In the genomic region with DNA sequence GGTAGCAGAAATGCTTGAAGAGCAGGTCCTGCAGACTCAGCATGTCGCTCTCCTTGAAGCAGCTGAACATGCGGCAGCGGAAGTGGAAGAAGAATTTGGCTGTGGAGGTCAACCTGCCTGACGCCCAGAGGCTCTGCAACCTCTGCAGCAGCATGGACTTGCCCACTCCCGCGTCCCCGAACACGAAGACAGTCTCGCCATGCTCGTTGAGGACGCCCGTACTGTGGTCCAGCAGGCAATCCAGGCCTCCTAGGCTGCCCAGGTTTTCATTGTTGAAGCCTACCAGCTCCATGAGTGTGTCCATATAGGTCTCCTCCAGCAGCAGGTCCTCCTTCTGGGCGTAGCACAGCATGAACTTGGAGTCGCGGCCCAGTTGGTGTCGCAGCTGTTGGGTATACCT, we compare ENCODE assay signal across 28 mouse cellular contexts. TPM values are rescaled to one million over a fixed set of nuclear protein-coding genes. Genes with fewer than 3 reads are reported as not detected.
DNase-seq lines count a peak whose midpoint lies in the region; ATAC-seq and TF ChIP-seq lines count a peak whose summit lies in the region.
"Had no signal": no experiment of that assay in that cellular context is flagged by ENCODE, and none has a peak within 500 bp of the region (broad histone marks: within the 10 kb centered on the region; RNA-seq: fewer than 3 reads in every experiment).

No protein-coding gene starts in this region.

- DNase-seq in heart, adult 2 months, result no peak
- peak; percentile 17 for DNase-seq in neural tube, embryonic 10.5 days (ENCODE audit: extremely low spot score, low spot score)
- no peak for DNase-seq in limb, embryonic 11.5 days (ENCODE audit: low spot score)
- no peak for DNase-seq in layer of hippocampus, adult 2 months (ENCODE audit: low spot score in 2 of 2)
- no peak for DNase-seq in forebrain, embryonic 11.5 days (ENCODE audit: low spot score)
- DNase-seq: adrenal gland, postnatal 10 days; cerebellum, adult 11-12 months; cerebellum, postnatal 10 days; forebrain, postnatal 0 days; gastrocnemius, postnatal 10 days; heart, postnatal 36 days; kidney, adult 18-20 months; kidney, postnatal 25 days; left cerebral cortex, postnatal 4 days; lung, postnatal 4 days; retina, postnatal 1 day; right cerebral cortex, postnatal 14 days had no signal

- 73% methylated on average over 16 of the region's 16 CpGs for WGBS in heart, embryonic 12.5 days
- WGBS in heart, adult 2 months, result 93% methylated on average over 16 of the region's 16 CpGs
- 77% methylated on average over 16 of the region's 16 CpGs for WGBS in neural tube, embryonic 15.5 days
- WGBS in limb, embryonic 11.5 days, result 81% methylated on average over 16 of the region's 16 CpGs
- WGBS in forebrain, embryonic 11.5 days, result 89% methylated on average over 16 of the region's 16 CpGs

- peaks cover 42% of the 10 kb centered on the region for H3K27me3 ChIP-seq in heart, embryonic 12.5 days (replicated peaks)
- H3K27me3 ChIP-seq in heart, adult 2 months (ENCODE audit: control insufficient read depth, insufficient read depth, low read length), result no peaks in the 10 kb centered on the region
- H3K27me3 ChIP-seq in neural tube, embryonic 15.5 days (replicated peaks), result peaks cover 23% of the 10 kb centered on the region
- H3K27me3 ChIP-seq in limb, embryonic 11.5 days (ENCODE audit: control insufficient read depth, insufficient read depth, low read length), result peaks cover 15% of the 10 kb centered on the region
- H3K27me3 ChIP-seq in forebrain, embryonic 11.5 days (ENCODE audit: control insufficient read depth, insufficient read depth, low read length), result peaks cover 6% of the 10 kb centered on the region; the same call in 1 of the 2 replicates

- H3K9me3 ChIP-seq in heart, embryonic 12.5 days (replicated peaks), result no peaks in the 10 kb centered on the region
- H3K9me3 ChIP-seq in neural tube, embryonic 15.5 days (replicated peaks), result no peaks in the 10 kb centered on the region
- H3K9me3 ChIP-seq in limb, embryonic 11.5 days (ENCODE audit: control insufficient read depth, low read length), result no peaks in the 10 kb centered on the region
- H3K9me3 ChIP-seq in forebrain, embryonic 11.5 days (ENCODE audit: control insufficient read depth, low read length), result no peaks in the 10 kb centered on the region
- H3K9me3 ChIP-seq: forebrain, embryonic 12.5 days; heart, embryonic 15.5 days; kidney, embryonic 15.5 days; midbrain, embryonic 12.5 days had no signal

- intact Hi-C loops in heart, adult 2 months (cut with DNase I), result no loop called here

- TF ChIP-seq POLR2A in heart, adult 2 months (IDR thresholded peaks at IDR 0.05; ENCODE audit: insufficient read depth, low read depth, low read length), result no peak

- no peak for ATAC-seq in heart, embryonic 12.5 days (ENCODE audit: insufficient number of reproducible peaks, low FRiP score)
- ATAC-seq in neural tube, embryonic 15.5 days (ENCODE audit: low FRiP score), result no peak
- ATAC-seq in limb, embryonic 11.5 days (ENCODE audit: insufficient number of reproducible peaks, low FRiP score, low TSS enrichment, low read depth), result no peak
- ATAC-seq in forebrain, embryonic 11.5 days (replicated peaks; ENCODE audit: low FRiP score), result no peak
- ATAC-seq: forebrain, postnatal 0 days; lung, postnatal 0 days had no signal

- H3K27ac ChIP-seq in heart, embryonic 12.5 days (ENCODE audit: poor library complexity, severe bottlenecking), result no peak overlapping the region
- H3K27ac ChIP-seq in heart, adult 2 months, result no peak overlapping the region
- no peak overlapping the region for H3K27ac ChIP-seq in neural tube, embryonic 15.5 days (replicated peaks)
- H3K27ac ChIP-seq in limb, embryonic 11.5 days (replicated peaks; ENCODE audit: low read depth, low read length), result no peak overlapping the region
- H3K27ac ChIP-seq in layer of hippocampus, adult 2 months, result no peak overlapping the region
- H3K27ac ChIP-seq in forebrain, embryonic 11.5 days (ENCODE audit: low read depth, low read length), result no peak overlapping the region
- H3K27ac ChIP-seq: forebrain, embryonic 12.5 days; heart, embryonic 15.5 days; hindbrain, embryonic 14.5 days; kidney, embryonic 15.5 days; midbrain, embryonic 12.5 days had no signal

- H3K4me2 ChIP-seq in heart, embryonic 12.5 days, result peak overlapping the region; percentile 35; the same call in 1 of the 2 replicates
- no peak overlapping the region for H3K4me2 ChIP-seq in neural tube, embryonic 15.5 days
- H3K4me2 ChIP-seq in limb, embryonic 11.5 days (ENCODE audit: low read depth, severe bottlenecking), result 0 out of 2 replicates have a peak overlapping the region, but pooled peaks have one; percentile 24
- H3K4me2 ChIP-seq in forebrain, embryonic 11.5 days (ENCODE audit: low read depth, low read length, severe bottlenecking), result no peak overlapping the region
- H3K4me2 ChIP-seq: forebrain, embryonic 12.5 days; midbrain, embryonic 12.5 days had no signal

- no peak overlapping the region for H3K4me3 ChIP-seq in heart, embryonic 12.5 days
- H3K4me3 ChIP-seq in heart, adult 2 months, result no peak overlapping the region
- H3K4me3 ChIP-seq in neural tube, embryonic 15.5 days (replicated peaks), result no peak overlapping the region
- H3K4me3 ChIP-seq in limb, embryonic 11.5 days (ENCODE audit: low read depth, low read length), result no peak overlapping the region
- no peak overlapping the region for H3K4me3 ChIP-seq in layer of hippocampus, adult 2 months
- H3K4me3 ChIP-seq in forebrain, embryonic 11.5 days (ENCODE audit: low read depth, low read length), result no peak overlapping the region
- H3K4me3 ChIP-seq: erythroblast, embryonic 14.5 days; forebrain, embryonic 12.5 days; heart, embryonic 15.5 days; kidney, embryonic 15.5 days; megakaryocyte, embryonic 14.5 days; midbrain, embryonic 12.5 days; myocyte had no signal

- no peak for TF ChIP-seq CTCF in heart, adult 2 months (IDR thresholded peaks at IDR 0.05)
- TF ChIP-seq CTCF in layer of hippocampus, adult 2 months (conservative IDR thresholded peaks at IDR 0.05), result no peak

- H3K4me1 ChIP-seq in heart, embryonic 12.5 days (replicated peaks), result 0 out of 2 replicates have a peak, but pooled peaks cover 11% of the 10 kb centered on the region
- peaks cover 13% of the 10 kb centered on the region for H3K4me1 ChIP-seq in heart, adult 2 months (ENCODE audit: control insufficient read depth, insufficient read depth, low read length)
- H3K4me1 ChIP-seq in neural tube, embryonic 15.5 days, result peaks cover 18% of the 10 kb centered on the region
- no peaks in the 10 kb centered on the region for H3K4me1 ChIP-seq in limb, embryonic 11.5 days (ENCODE audit: control insufficient read depth, insufficient read depth, low read length)
- H3K4me1 ChIP-seq in forebrain, embryonic 11.5 days (replicated peaks; ENCODE audit: control insufficient read depth, insufficient read depth, low read length), result no peaks in the 10 kb centered on the region
- H3K4me1 ChIP-seq: forebrain, embryonic 12.5 days had no signal

- no peak for TF ChIP-seq EP300 in heart, adult 2 months (IDR thresholded peaks at IDR 0.05; ENCODE audit: insufficient read depth, low read depth, low read length)

- H3K36me3 ChIP-seq in heart, embryonic 12.5 days, result no peaks in the 10 kb centered on the region
- peaks cover 6% of the 10 kb centered on the region for H3K36me3 ChIP-seq in heart, adult 2 months (ENCODE audit: control insufficient read depth, insufficient read depth, low read length)
- no peaks in the 10 kb centered on the region for H3K36me3 ChIP-seq in neural tube, embryonic 15.5 days
- no peaks in the 10 kb centered on the region for H3K36me3 ChIP-seq in limb, embryonic 11.5 days (ENCODE audit: control insufficient read depth, insufficient read depth, low read length)
- H3K36me3 ChIP-seq in forebrain, embryonic 11.5 days (ENCODE audit: control insufficient read depth, insufficient read depth, low read length), result no peaks in the 10 kb centered on the region
- H3K36me3 ChIP-seq: forebrain, embryonic 12.5 days; heart, embryonic 15.5 days; kidney, embryonic 15.5 days; midbrain, embryonic 12.5 days had no signal

- no peak overlapping the region for H3K9ac ChIP-seq in heart, embryonic 12.5 days
- no peak overlapping the region for H3K9ac ChIP-seq in heart, adult 2 months (ENCODE audit: low read depth, low read length)
- H3K9ac ChIP-seq in neural tube, embryonic 15.5 days (replicated peaks), result no peak overlapping the region
- H3K9ac ChIP-seq in limb, embryonic 11.5 days (ENCODE audit: low read length), result no peak overlapping the region
- no peak overlapping the region for H3K9ac ChIP-seq in forebrain, embryonic 11.5 days (ENCODE audit: low read length)
- H3K9ac ChIP-seq: forebrain, embryonic 12.5 days; forebrain, postnatal 0 days; heart, embryonic 15.5 days; hindbrain, embryonic 14.5 days; kidney, embryonic 15.5 days; midbrain, embryonic 12.5 days had no signal

- H3K79me2 ChIP-seq in heart, adult 2 months (replicated peaks; ENCODE audit: control insufficient read depth, insufficient read depth, low read length), result no peaks in the 10 kb centered on the region; the same call in 1 of the 2 replicates

RNA-seq across cellular contexts. Expression of gene Nod1, which starts 27.9 kb away (rescaled TPM):
- polyA plus RNA-seq in heart, embryonic 12.5 days (2016; fragmentation: Nextera tagmentation; extraction: Ambion mirVana), result 4.1 and 4.2 TPM in 2 replicates
- 10 to 100 TPM; 17.3 to 18.6 TPM for total RNA-seq in heart, adult 2 months (2021)
- polyA plus RNA-seq in heart, adult 2 months (2012; rRNA removed), result 23.6 and 25.7 TPM in 2 replicates
- polyA plus RNA-seq in neural tube, embryonic 15.5 days (2015; fragmentation: Nextera tagmentation; extraction: Ambion mirVana), result 3.6 and 4.5 TPM in 2 replicates
- 2.2 and 2.4 TPM in 2 replicates for polyA plus RNA-seq in limb, embryonic 11.5 days (2014; fragmentation: Nextera tagmentation; extraction: Ambion mirVana)
- total RNA-seq in layer of hippocampus, adult 2 months (2021), result 1 to 10 TPM; 4.9 TPM
- 2.0 TPM in 2 replicates for polyA plus RNA-seq in forebrain, embryonic 11.5 days (2014; fragmentation: Nextera tagmentation; extraction: Ambion mirVana)

RNA-seq across cellular contexts. Expression of gene Ggct, which starts 48.2 kb away (rescaled TPM):
- polyA plus RNA-seq in heart, embryonic 12.5 days (2016; fragmentation: Nextera tagmentation; extraction: Ambion mirVana), result 5.8 and 6.9 TPM in 2 replicates
- total RNA-seq in heart, adult 2 months (2021), result 10 to 100 TPM; 26.5 to 29.1 TPM
- 6.8 and 7.8 TPM in 2 replicates for polyA plus RNA-seq in heart, adult 2 months (2012; rRNA removed)
- polyA plus RNA-seq in neural tube, embryonic 15.5 days (2015; fragmentation: Nextera tagmentation; extraction: Ambion mirVana), result 17.6 and 18.4 TPM in 2 replicates
- 8.3 and 11.3 TPM in 2 replicates for polyA plus RNA-seq in limb, embryonic 11.5 days (2014; fragmentation: Nextera tagmentation; extraction: Ambion mirVana)
- total RNA-seq in layer of hippocampus, adult 2 months (2021), result 10 to 100 TPM; 36.0 to 38.0 TPM
- 6.8 and 8.6 TPM in 2 replicates for polyA plus RNA-seq in forebrain, embryonic 11.5 days (2014; fragmentation: Nextera tagmentation; extraction: Ambion mirVana)

Comparison
In these comparisons a context has a peak if more than half of its experiments do, and no peak if none do; other contexts are left out.
1. H3K4me2 ChIP-seq: peak in heart, embryonic 12.5 days (single experiment) and limb, embryonic 11.5 days (single experiment); none in neural tube, embryonic 15.5 days (single experiment) and forebrain, embryonic 11.5 days (single experiment).